Mouse (Mus musculus) brain, adult 2 months (tissue): ENCODE measurements at regions not wholly inside any gene's neighbourhood (a gene's known extent, or its start where the extent isn't known, plus 50 kb on each side); places are given as distances from the start of the nearest gene placed in this dataset.
"Not testable (repeated sequence)": the region's sequence is repeated elsewhere in the genome, so short reads cannot be mapped to it uniquely, and the experiment has no call there.

ENCODE experiments used
- DNase-seq: peaks from one replicate; pipeline ENCODE4 v3.0.0; 2011; ENCODE audit warnings: low read depth, low spot score

GRCm38 (mm10) chr17:13654606-13655005 lies 105.7 kb upstream of the Afdn start:
- not testable (repeated sequence) for DNase-seq

GRCm38 (mm10) chr17:13656065-13656464 lies 104.3 kb upstream of the Afdn start:
- DNase-seq = no peak

GRCm38 (mm10) chr17:13656485-13657181 lies 103.7 kb upstream of the Afdn start:
- peak; percentile 91 for DNase-seq

- DNase-seq = no peak
Measured at GRCm38 (mm10) chr17:13657182-13657562, 103.2 kb upstream of the Afdn start.

DNA sequence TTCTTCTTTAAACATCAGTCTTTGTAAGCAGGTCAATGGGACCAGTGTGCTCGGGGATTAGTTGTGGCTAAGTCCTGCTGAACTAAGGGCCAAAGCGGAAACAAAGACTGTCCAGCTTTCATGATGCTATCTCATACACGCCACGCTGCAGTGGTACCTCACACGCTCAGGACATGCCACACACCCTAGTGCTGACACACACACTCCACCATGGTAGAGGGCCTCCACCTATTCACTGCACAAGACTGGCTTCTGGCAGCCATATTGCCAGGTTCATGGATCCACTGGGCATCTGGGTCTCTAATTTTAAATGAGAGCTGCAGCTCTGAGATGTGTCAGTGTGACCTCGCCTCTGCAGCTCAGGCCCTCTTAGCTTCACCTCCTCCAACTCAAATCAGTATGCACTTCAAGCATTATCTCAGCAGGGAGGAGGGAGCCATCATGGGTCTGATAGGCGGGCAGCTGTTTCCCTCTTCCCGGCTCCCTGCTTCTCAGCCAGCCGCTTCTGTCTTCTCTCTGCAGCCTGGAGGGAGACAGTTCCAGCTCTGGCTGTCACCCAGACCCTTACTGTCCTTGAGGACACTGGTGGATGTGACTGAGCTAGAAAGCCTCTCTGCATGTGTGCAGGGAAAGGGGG lies 102.6 kb upstream of the Afdn start:
- DNase-seq = peak; percentile 71

DNA sequence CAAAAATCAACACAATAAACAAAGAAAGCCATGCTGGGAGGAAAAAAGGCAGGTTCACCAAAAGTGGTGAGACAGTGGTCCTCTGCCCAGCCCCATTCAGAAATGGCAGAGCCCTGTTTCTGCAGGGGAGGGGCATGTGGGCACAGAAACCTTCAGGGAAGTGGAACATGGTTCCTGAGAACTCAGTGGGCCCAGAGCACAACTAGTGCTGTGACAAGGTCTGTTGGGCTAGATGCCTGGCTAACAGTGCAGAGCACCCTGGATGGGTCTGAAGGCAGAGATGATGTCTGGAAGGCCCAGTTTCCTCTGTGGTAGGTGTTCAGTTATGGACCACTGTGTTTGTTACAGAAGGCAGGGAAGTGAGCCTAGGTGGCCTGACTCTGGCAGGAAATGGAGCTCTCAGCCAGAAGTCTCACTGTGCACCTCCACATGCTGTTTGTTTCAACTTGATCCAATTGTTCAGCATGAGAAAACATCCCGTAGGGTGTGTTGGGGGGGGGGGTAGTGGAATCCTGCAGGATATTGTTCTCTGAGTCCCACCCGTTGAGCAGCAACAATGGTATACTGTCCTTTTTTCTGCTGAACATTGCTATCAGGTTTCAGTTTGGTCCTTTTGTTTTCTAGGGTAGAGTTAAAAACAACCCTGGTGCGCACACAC lies 101.9 kb upstream of the Afdn start:
- no peak for DNase-seq

DNA sequence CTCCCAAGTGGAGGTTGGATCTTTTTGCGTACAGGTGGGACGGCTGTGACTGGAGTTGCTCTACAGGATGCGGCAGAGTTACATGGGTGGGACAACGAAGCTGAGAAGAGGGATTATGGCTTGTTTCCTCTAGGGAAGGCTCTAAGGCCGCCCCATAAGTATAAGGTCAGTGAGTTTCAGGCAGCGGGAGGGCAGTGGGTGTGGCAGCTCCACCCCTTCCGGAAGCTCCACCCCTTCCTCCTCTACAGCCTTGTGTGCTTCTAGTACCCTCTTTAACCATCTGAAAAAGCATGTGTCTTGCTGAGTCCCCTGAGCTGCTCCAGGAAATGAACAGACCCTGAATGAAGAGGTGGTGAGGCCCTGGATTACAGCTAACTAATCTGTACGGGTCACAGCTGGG lies 101.2 kb upstream of the Afdn start:
- DNase-seq = no peak

GRCm38 (mm10) chr17:13659943-13660342 lies 100.4 kb upstream of the Afdn start:
- DNase-seq = no peak

GRCm38 (mm10) chr17:13661023-13661422 lies 99.3 kb upstream of the Afdn start:
- no peak for DNase-seq

DNA sequence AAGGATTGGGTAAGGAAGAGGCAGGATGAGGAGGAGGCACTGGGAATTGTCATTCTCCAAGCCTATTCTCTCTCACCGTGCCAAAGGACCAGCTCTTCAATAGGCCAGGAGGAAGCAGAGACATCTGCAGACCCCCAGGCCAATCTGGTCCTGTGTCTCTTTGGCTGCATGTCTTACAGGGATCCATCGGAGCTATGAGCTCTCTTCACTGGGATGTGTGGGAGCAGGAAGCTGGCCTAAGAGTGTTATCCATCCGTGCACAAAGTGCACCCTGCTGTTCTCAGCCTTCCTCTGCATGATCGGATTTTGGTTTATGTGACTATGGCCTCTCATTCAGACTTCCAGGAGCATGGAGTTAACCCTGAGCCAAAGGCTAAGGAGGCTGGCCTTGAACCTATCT lies 98.2 kb upstream of the Afdn start:
- no peak for DNase-seq
